Mouse (Mus musculus): Measurements from ENCODE around the gene Slc19a2.
"Not testable (repeated sequence)": the region's sequence is repeated elsewhere in the genome, so short reads cannot be mapped to it uniquely, and the experiment has no call there.

Slc19a2 gene

GRCm38 (mm10) chr1:164248465-164249331, at the start of gene Slc19a2:
Gene Slc19a2, plus strand, starts transcription at chr1:164249046.
- peak; percentile 100 for DNase-seq

- no peak for DNase-seq
These were observed 49.3 kb upstream of the Slc19a2 start for GRCm38 (mm10) chr1:164199551-164199950.

- no peak for DNase-seq
These were observed 40.4 kb upstream of the Slc19a2 start for GRCm38 (mm10) chr1:164208437-164208836.

GRCm38 (mm10) chr1:164210899-164211298, 37.9 kb upstream of the Slc19a2 start:
- no peak for DNase-seq

GRCm38 (mm10) chr1:164212686-164213085, 36.2 kb upstream of the Slc19a2 start:
- DNase-seq, result no peak

- DNase-seq, result no peak
These were observed 34.7 kb upstream of the Slc19a2 start for GRCm38 (mm10) chr1:164214190-164214589.

- no peak for DNase-seq
These were observed 33.7 kb upstream of the Slc19a2 start for GRCm38 (mm10) chr1:164215097-164215496.

- DNase-seq, result no peak
These were observed 33.3 kb upstream of the Slc19a2 start for GRCm38 (mm10) chr1:164215540-164215939.

GRCm38 (mm10) chr1:164217791-164218685, 30.8 kb upstream of the Slc19a2 start:
- DNase-seq, result no peak

GRCm38 (mm10) chr1:164220261-164220660, 28.6 kb upstream of the Slc19a2 start:
- DNase-seq, result no peak

- DNase-seq, result no peak
These were observed 25.8 kb upstream of the Slc19a2 start for GRCm38 (mm10) chr1:164223089-164223488.

- DNase-seq, result not testable (repeated sequence)
These were observed 16.8 kb upstream of the Slc19a2 start for GRCm38 (mm10) chr1:164231937-164232570.

- DNase-seq, result no peak
These were observed 15.4 kb upstream of the Slc19a2 start for GRCm38 (mm10) chr1:164233447-164233846.

GRCm38 (mm10) chr1:164235078-164235477, 13.8 kb upstream of the Slc19a2 start:
- no peak for DNase-seq

- DNase-seq, result no peak
These were observed 12.8 kb upstream of the Slc19a2 start for GRCm38 (mm10) chr1:164236078-164236477.

- DNase-seq, result no peak
These were observed 7.4 kb upstream of the Slc19a2 start for GRCm38 (mm10) chr1:164241494-164241893.

GRCm38 (mm10) chr1:164242809-164243208, 6.0 kb upstream of the Slc19a2 start:
- no peak for DNase-seq

- no peak for DNase-seq
These were observed 1.4 kb upstream of the Slc19a2 start for GRCm38 (mm10) chr1:164247442-164247841.

- no peak for DNase-seq
These were observed 875 bp upstream of the Slc19a2 start for GRCm38 (mm10) chr1:164247971-164248370.

GRCm38 (mm10) chr1:164249332-164249711, 476 bp downstream of the Slc19a2 start:
- DNase-seq, result no peak

- DNase-seq, result peak; percentile 60
These were observed 1.7 kb downstream of the Slc19a2 start for GRCm38 (mm10) chr1:164250391-164251150.

- DNase-seq, result no peak
These were observed 2.6 kb downstream of the Slc19a2 start for GRCm38 (mm10) chr1:164251438-164251837.

All from liver (tissue).